Mouse (Mus musculus): ENCODE results near the gene Ptpn21.

The Ptpn21 gene

GRCm38 (mm10) chr12:98644852-98645251 lies 92.4 kb downstream of the Ptpn21 start:
- no peak for DNase-seq

- DNase-seq, result peak; percentile 2
Measured at GRCm38 (mm10) chr12:98628260-98628970, 108.8 kb downstream of the Ptpn21 start.

DNA sequence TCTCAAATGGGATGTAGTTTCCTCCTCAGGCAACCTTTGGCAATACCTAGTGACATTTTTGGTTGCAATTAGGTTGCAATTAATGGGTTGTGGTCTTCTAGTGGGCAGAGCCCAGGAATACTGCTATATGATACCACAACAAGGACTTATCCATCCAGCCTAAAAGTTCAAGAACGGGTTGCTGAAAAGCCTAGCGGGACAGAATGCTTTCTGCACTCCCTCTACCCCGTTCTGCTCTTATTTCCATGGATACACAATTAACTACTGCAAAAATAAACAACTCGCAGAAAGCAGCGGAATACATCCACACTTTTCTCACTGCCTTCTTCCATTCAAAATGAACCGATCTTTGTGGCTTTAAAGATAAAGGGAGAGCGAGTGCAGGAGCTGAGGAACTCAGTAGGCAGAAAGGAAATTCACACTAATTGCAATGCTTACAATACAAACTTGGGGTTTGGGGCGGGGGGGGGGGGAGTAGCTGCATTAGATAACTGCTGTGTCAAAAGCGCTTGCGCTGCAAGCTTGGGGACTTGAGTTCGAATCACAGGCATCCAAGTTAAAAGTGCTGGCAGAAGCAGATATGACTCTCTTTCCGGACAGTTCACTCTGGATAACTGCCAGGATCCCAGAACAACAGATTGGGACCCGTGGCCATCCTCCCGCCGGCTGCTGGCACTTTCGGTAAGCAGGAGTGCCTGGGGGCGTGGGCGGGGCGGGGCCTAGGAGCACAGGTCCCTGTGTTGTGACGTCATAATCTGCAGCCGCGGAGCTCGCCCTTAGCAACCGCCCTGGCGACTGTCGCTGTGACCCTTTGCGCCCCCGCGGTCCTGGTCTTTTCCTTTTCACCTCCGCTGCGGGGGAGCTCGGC lies 109.6 kb downstream of the Ptpn21 start, which contains the start of gene Spata7:
Gene Spata7 (plus strand): TSS at position 766 of the 868 bp plus-strand sequence.
- DNase-seq, result peak; percentile 90
